Mouse (Mus musculus) right cerebral cortex, adult 2 months (tissue): ENCODE measurements around the gene Atxn1.

Source experiments
- DNase-seq, 2 experiments: peaks; one replicate each; pipeline ENCODE4 v3.0.0; 2021 to 2022; ENCODE audit warnings: low spot score in 2 of 2

Gene Atxn1

GRCm38 (mm10) chr13:45829341-45829936, 135.4 kb downstream of the Atxn1 start:
- no peak for DNase-seq

GRCm38 (mm10) chr13:45828035-45828434, 136.8 kb downstream of the Atxn1 start:
- DNase-seq: no peak

GRCm38 (mm10) chr13:45827619-45828018, 137.2 kb downstream of the Atxn1 start:
- peak; percentile 69 to 77 for DNase-seq

GRCm38 (mm10) chr13:45827046-45827596, 137.7 kb downstream of the Atxn1 start:
- DNase-seq: no peak

- DNase-seq: no peak
Observed at GRCm38 (mm10) chr13:45822491-45822829, 142.3 kb downstream of the Atxn1 start.

- DNase-seq: no peak
Observed at GRCm38 (mm10) chr13:45821764-45822490, 142.9 kb downstream of the Atxn1 start.

GRCm38 (mm10) chr13:45820473-45821230, 144.2 kb downstream of the Atxn1 start:
- no peak for DNase-seq

GRCm38 (mm10) chr13:45816670-45817069, 148.1 kb downstream of the Atxn1 start:
- no peak for DNase-seq

- no peak for DNase-seq
Observed at GRCm38 (mm10) chr13:45809777-45810410, 154.9 kb downstream of the Atxn1 start.

- DNase-seq: peak; percentile 80 to 81
Observed at GRCm38 (mm10) chr13:45807593-45808043, 157.2 kb downstream of the Atxn1 start.

- DNase-seq: no peak
Observed at GRCm38 (mm10) chr13:45806600-45807525, 157.9 kb downstream of the Atxn1 start.

- DNase-seq: no peak
Observed at GRCm38 (mm10) chr13:45805915-45806599, 158.8 kb downstream of the Atxn1 start.

- no peak for DNase-seq
Observed at GRCm38 (mm10) chr13:45802620-45803410, 162.0 kb downstream of the Atxn1 start.

GRCm38 (mm10) chr13:45798248-45798647, 166.6 kb downstream of the Atxn1 start:
- DNase-seq: no peak

- no peak for DNase-seq
Observed at GRCm38 (mm10) chr13:45797696-45798095, 167.1 kb downstream of the Atxn1 start.

GRCm38 (mm10) chr13:45796286-45796685, 168.5 kb downstream of the Atxn1 start:
- DNase-seq: no peak

- no peak for DNase-seq
Observed at GRCm38 (mm10) chr13:45793796-45794195, 171.0 kb downstream of the Atxn1 start.

GRCm38 (mm10) chr13:45786409-45786808, 178.4 kb downstream of the Atxn1 start:
- DNase-seq: no peak

GRCm38 (mm10) chr13:45783681-45784080, 181.1 kb downstream of the Atxn1 start:
- DNase-seq: peak; percentile 49 to 67
